Mouse (Mus musculus) heart, embryonic 10.5 days (tissue): ENCODE measurements around the gene Amph. TPM values are rescaled to one million over a fixed set of nuclear protein-coding genes. Genes with fewer than 3 reads are reported as not detected.

Experiments
- DNase-seq: peaks from one replicate; pipeline ENCODE4 v3.0.0-alpha.2; 2017; ENCODE audit warnings: low spot score
- H3K27ac ChIP-seq: fragments of 300-500 bp; sonication (generic); 2 replicates; pipeline ENCODE4 v1.5.1; 2016; ENCODE audit warnings: mild to moderate bottlenecking
- H3K27me3 ChIP-seq: fragments of 300-500 bp; sonication (generic); 2 replicates; pipeline ENCODE4 v1.6.1; 2016; ENCODE audit warnings: mild to moderate bottlenecking; ENCODE audit not compliant: poor library complexity, insufficient read depth, severe bottlenecking
- H3K36me3 ChIP-seq: fragments of 300-500 bp; sonication (generic); 2 replicates; pipeline ENCODE4 v1.6.1; 2016; ENCODE audit warnings: mild to moderate bottlenecking, moderate library complexity
- H3K4me1 ChIP-seq: fragments of 300-500 bp; sonication (generic); 2 replicates; pipeline ENCODE4 v1.6.1; 2016; ENCODE audit warnings: mild to moderate bottlenecking
- H3K4me3 ChIP-seq: fragments of 300-500 bp; sonication (generic); 2 replicates; pipeline ENCODE4 v1.5.1; 2016; ENCODE audit warnings: mild to moderate bottlenecking, moderate library complexity
- H3K9me3 ChIP-seq: fragments of 300-500 bp; sonication (generic); 2 replicates; pipeline ENCODE4 v1.6.1; 2016; ENCODE audit warnings: mild to moderate bottlenecking, moderate library complexity
- WGBS: fragments of 180-500 bp; shearing (Covaris S2); methylation state at CpG from one replicate; pipeline ENCODE4 v1.1.7; 2016; 5-methylcytosine and 5-hydroxymethylcytosine counted together
- polyA plus RNA-seq: library from polyadenylated mRNA; unstranded; fragments of >200 nt; fragmentation: Nextera tagmentation; extraction: Ambion mirVana; gene quantifications from 2 replicates; pipeline ENCODE4 v1.2.1, GENCODE M21; 2016

The Amph gene
- polyA plus RNA-seq, 1 experiment from 2014 or later = 5.3 TPM

- H3K27me3 ChIP-seq = no peaks in the 10 kb centered on the region
- DNase-seq = no peak
- no peak overlapping the region for H3K4me3 ChIP-seq
- no peak overlapping the region for H3K27ac ChIP-seq
- H3K9me3 ChIP-seq = no peaks in the 10 kb centered on the region
- H3K4me1 ChIP-seq = peaks cover 2% of the 10 kb centered on the region; the same call in 1 of the 2 replicates
- H3K36me3 ChIP-seq = no peaks in the 10 kb centered on the region
- 62% methylated on average over 4 of the region's 4 CpGs for WGBS
Measured at GRCm38 (mm10) chr13:18988323-18988722, 40.3 kb downstream of the Amph start.

- H3K27ac ChIP-seq = no peak overlapping the region
- DNase-seq = no peak
- H3K27me3 ChIP-seq = no peaks in the 10 kb centered on the region
- no peak overlapping the region for H3K4me3 ChIP-seq
- no peaks in the 10 kb centered on the region for H3K9me3 ChIP-seq
- no peaks in the 10 kb centered on the region for H3K36me3 ChIP-seq
- 80% methylated on average over 8 of the region's 8 CpGs for WGBS
- peaks cover 2% of the 10 kb centered on the region; the same call in 1 of the 2 replicates for H3K4me1 ChIP-seq
Measured at GRCm38 (mm10) chr13:18989185-18989714, 41.2 kb downstream of the Amph start.

DNA sequence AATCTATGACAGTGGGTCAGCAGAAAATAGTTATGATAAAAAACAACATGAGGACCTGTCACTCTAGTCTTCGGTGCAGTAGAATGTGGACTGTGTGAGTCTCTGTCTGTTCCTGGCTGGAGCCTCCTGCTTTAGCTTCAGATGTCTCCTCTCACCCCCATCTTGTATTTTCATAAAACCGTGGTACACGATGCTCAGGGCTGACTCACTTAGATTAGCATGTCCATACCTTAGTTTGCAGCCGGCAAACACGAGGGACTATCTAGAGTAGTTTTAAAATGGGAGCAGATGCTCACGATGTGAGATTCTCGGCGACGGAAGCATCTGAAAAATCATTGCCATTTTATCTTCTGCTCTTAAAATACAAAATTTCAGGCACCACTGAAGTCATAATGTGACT lies 54.5 kb downstream of the Amph start:
- no peaks in the 10 kb centered on the region for H3K4me1 ChIP-seq
- 91% methylated on average over 9 of the region's 9 CpGs for WGBS
- no peak overlapping the region for H3K4me3 ChIP-seq
- H3K27me3 ChIP-seq = no peaks in the 10 kb centered on the region
- DNase-seq = no peak
- H3K27ac ChIP-seq = no peak overlapping the region
- no peaks in the 10 kb centered on the region for H3K9me3 ChIP-seq
- H3K36me3 ChIP-seq = no peaks in the 10 kb centered on the region

GRCm38 (mm10) chr13:19004406-19004805 lies 56.4 kb downstream of the Amph start:
- no peak overlapping the region for H3K27ac ChIP-seq
- 78% methylated on average over 5 of the region's 5 CpGs for WGBS
- DNase-seq = no peak

GRCm38 (mm10) chr13:19008440-19008839 lies 60.4 kb downstream of the Amph start:
- no peak for DNase-seq
- Histone ChIP-seq H3K4me3 (no peak overlapping the region), H3K27me3 (no peaks in the 10 kb centered on the region), H3K27ac (no peak overlapping the region), H3K4me1 (no peaks in the 10 kb centered on the region), H3K9me3 (no peaks in the 10 kb centered on the region), H3K36me3 (no peaks in the 10 kb centered on the region)
- WGBS = 79% methylated on average over 3 of the region's 3 CpGs

More at GRCm38 (mm10) chr13:19004406-19004805, 56.4 kb downstream of the Amph start:
- Histone ChIP-seq H3K4me3 (no peak overlapping the region), H3K9me3 (no peaks in the 10 kb centered on the region), H3K36me3 (no peaks in the 10 kb centered on the region), H3K27me3 (no peaks in the 10 kb centered on the region), H3K4me1 (no peaks in the 10 kb centered on the region)

DNA sequence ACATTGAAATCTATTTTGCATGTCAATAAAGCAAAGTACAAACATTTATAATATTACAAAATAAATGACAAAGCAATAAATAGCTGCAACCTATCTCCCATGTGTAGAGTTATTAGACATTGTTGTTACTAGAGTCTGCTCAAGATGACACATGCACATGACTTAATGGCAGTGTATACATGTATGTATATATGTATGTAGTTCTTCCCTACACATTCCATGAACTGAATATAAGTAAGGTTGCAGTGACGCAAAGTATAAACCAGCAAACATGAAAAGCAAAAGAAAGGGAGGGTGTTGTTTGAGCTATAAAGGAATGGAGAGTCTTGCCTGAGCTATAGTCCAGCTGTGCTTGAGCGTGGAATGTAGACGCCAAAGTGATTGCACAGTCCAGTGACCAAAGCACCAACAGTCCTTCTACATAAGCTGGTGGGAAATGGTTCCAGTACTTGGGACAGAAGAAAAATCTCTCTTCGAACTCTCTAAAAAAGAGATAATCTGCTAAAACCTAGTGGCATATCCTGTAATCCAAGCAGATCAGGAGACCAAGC lies 66.9 kb downstream of the Amph start:
- Histone ChIP-seq H3K27me3 (no peaks in the 10 kb centered on the region), H3K4me3 (no peak overlapping the region), H3K36me3 (no peaks in the 10 kb centered on the region), H3K4me1 (no peaks in the 10 kb centered on the region), H3K9me3 (no peaks in the 10 kb centered on the region), H3K27ac (no peak overlapping the region)
- no peak for DNase-seq
- 88% methylated on average over 4 of the region's 4 CpGs for WGBS

GRCm38 (mm10) chr13:19021529-19021928 lies 73.5 kb downstream of the Amph start:
- Histone ChIP-seq H3K4me1 (no peaks in the 10 kb centered on the region), H3K27me3 (no peaks in the 10 kb centered on the region), H3K9me3 (no peaks in the 10 kb centered on the region), H3K27ac (no peak overlapping the region), H3K4me3 (no peak overlapping the region), H3K36me3 (no peaks in the 10 kb centered on the region)
- no peak for DNase-seq
- WGBS = 81% methylated on average over 2 of the region's 2 CpGs

- no peak overlapping the region for H3K4me3 ChIP-seq
- no peaks in the 10 kb centered on the region for H3K27me3 ChIP-seq
- 82% methylated on average over 3 of the region's 3 CpGs for WGBS
- no peaks in the 10 kb centered on the region for H3K36me3 ChIP-seq
- no peak for DNase-seq
- no peaks in the 10 kb centered on the region for H3K9me3 ChIP-seq
- no peak overlapping the region for H3K27ac ChIP-seq
- no peaks in the 10 kb centered on the region for H3K4me1 ChIP-seq
Measured at GRCm38 (mm10) chr13:19022310-19022709, 74.3 kb downstream of the Amph start.

GRCm38 (mm10) chr13:19025091-19025688 lies 77.2 kb downstream of the Amph start:
- no peak for DNase-seq
- 78% methylated on average over 2 of the region's 2 CpGs for WGBS
- Histone ChIP-seq H3K4me3 (no peak overlapping the region), H3K4me1 (no peaks in the 10 kb centered on the region), H3K27ac (no peak overlapping the region), H3K27me3 (no peaks in the 10 kb centered on the region), H3K9me3 (no peaks in the 10 kb centered on the region), H3K36me3 (no peaks in the 10 kb centered on the region)

DNA sequence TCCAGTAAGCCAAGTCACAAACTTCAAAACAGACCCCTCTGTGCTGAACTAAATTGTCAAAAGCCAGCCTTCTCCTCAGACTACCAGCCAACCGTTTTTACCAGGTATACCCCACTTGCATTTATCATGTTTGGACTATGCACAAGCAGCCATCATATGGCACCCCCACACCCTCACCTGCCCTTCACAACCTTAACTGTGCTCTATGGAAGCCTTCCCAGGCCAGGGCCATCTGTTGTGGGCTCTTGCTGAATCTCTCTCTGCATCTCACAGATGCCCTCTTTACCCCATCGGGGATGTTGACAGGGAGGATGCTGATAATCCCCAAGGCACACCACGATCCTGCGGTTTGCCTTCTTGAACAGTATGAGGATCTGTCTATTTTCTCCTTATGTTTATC lies 77.9 kb downstream of the Amph start:
- Histone ChIP-seq H3K27me3 (no peaks in the 10 kb centered on the region), H3K9me3 (no peaks in the 10 kb centered on the region), H3K36me3 (no peaks in the 10 kb centered on the region), H3K27ac (no peak overlapping the region), H3K4me1 (no peaks in the 10 kb centered on the region), H3K4me3 (no peak overlapping the region)
- no peak for DNase-seq
- WGBS = 83% methylated on average over 4 of the region's 4 CpGs

DNA sequence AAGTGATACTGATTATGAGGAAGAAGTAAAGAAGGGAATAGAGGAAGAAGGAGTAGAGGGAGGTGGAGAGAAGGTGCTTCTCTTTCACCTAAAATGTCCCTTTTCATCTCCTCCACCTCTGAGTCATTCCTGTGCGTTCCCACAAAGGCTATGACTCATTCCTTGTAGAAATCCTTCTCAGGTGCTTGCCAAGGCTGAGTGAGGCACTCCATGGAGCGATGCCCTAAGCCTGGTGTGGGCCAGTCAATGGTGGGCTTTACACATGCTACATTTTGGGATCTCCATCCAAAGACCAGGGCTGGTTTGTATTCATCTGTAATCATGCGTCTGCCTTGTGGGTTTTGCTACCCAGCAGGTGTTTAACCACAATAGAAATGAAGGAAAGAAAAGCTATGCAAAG lies 78.9 kb downstream of the Amph start:
- 88% methylated on average over 3 of the region's 3 CpGs for WGBS
- no peak overlapping the region for H3K4me3 ChIP-seq
- no peaks in the 10 kb centered on the region for H3K4me1 ChIP-seq
- no peaks in the 10 kb centered on the region for H3K27me3 ChIP-seq
- no peaks in the 10 kb centered on the region for H3K9me3 ChIP-seq
- H3K27ac ChIP-seq = no peak overlapping the region
- no peak for DNase-seq
- no peaks in the 10 kb centered on the region for H3K36me3 ChIP-seq

DNA sequence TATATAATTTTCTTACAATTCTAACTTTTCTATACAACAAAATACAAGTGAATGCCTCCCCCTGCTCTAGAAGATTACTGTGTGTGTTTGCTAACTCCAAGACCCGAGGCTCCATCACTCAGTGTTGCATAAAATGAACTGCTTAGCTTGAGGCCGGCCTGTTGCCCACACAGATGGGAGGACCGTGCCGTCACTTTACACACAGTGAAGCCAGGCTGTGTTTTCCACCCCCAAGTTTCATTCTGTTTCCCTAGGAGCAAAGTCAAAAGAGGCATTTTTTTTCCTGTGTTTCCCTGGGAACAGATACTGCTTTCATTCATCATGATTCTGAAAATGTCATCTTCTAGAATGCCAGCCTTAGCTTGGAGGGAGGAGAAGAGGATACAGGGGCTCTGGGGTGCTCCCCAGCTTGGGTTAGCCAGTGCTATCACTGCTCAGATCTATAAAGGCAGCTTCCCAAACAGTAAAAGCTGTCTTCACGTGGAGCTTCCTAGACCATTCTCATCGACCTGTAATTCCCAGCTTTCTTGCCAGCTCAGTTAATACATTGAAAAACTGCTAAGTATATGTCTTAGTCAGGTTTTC lies 79.9 kb downstream of the Amph start:
- no peaks in the 10 kb centered on the region for H3K9me3 ChIP-seq
- H3K36me3 ChIP-seq = no peaks in the 10 kb centered on the region
- WGBS = 81% methylated on average over 6 of the region's 6 CpGs
- H3K4me1 ChIP-seq = no peaks in the 10 kb centered on the region
- H3K27me3 ChIP-seq = no peaks in the 10 kb centered on the region
- DNase-seq = no peak
- H3K4me3 ChIP-seq = no peak overlapping the region
- no peak overlapping the region for H3K27ac ChIP-seq

- no peaks in the 10 kb centered on the region for H3K9me3 ChIP-seq
- DNase-seq = no peak
- no peaks in the 10 kb centered on the region for H3K4me1 ChIP-seq
- H3K4me3 ChIP-seq = no peak overlapping the region
- no peaks in the 10 kb centered on the region for H3K27me3 ChIP-seq
- H3K36me3 ChIP-seq = no peaks in the 10 kb centered on the region
- no peak overlapping the region for H3K27ac ChIP-seq
- 85% methylated on average over 8 of the region's 8 CpGs for WGBS
Measured at GRCm38 (mm10) chr13:19031916-19032688, 84.1 kb downstream of the Amph start.
